Mouse (Mus musculus): Measurements from ENCODE around the gene Htr6. TPM values are rescaled to one million over a fixed set of nuclear protein-coding genes. Genes with fewer than 3 reads are reported as not detected.

Gene Htr6
- polyA plus RNA-seq, 1 experiment from 2014 or later, result not detected

GRCm38 (mm10) chr4:139082790-139083564 lies 7.6 kb upstream of the Htr6 start:
- 16% methylated on average over 12 of the region's 12 CpGs for WGBS
- Histone ChIP-seq H3K4me3 (ENCODE audit: low read depth, low read length) (no peak overlapping the region), H3K4me2 (replicated peaks; ENCODE audit: low read depth, low read length) (no peak overlapping the region), H3K4me1 (ENCODE audit: insufficient read depth, low read depth, low read length) (no peaks in the 10 kb centered on the region), H3K9me3 (ENCODE audit: low read length) (no peaks in the 10 kb centered on the region), H3K9ac (replicated peaks; ENCODE audit: low read depth) (no peak overlapping the region), H3K36me3 (ENCODE audit: insufficient read depth, low read length) (no peaks in the 10 kb centered on the region), H3K27ac (ENCODE audit: low read length) (no peak overlapping the region), H3K27me3 (replicated peaks; ENCODE audit: insufficient read depth, low read length) (no peaks in the 10 kb centered on the region)
- DNase-seq (ENCODE audit: low spot score) (no peak), ATAC-seq (peak; percentile 20; the same call in 1 of the 2 replicates)
- TF ChIP-seq EP300 (IDR thresholded peaks at IDR 0.05), result no peak
- TF ChIP-seq CTCF (IDR thresholded peaks at IDR 0.05), result no peak

GRCm38 (mm10) chr4:139081270-139081931 lies 6.0 kb upstream of the Htr6 start:
- Histone ChIP-seq H3K27ac (ENCODE audit: low read length) (no peak overlapping the region), H3K4me1 (ENCODE audit: insufficient read depth, low read depth, low read length) (no peaks in the 10 kb centered on the region), H3K4me2 (replicated peaks; ENCODE audit: low read depth, low read length) (no peak overlapping the region), H3K9me3 (ENCODE audit: low read length) (no peaks in the 10 kb centered on the region), H3K36me3 (ENCODE audit: insufficient read depth, low read length) (no peaks in the 10 kb centered on the region), H3K4me3 (ENCODE audit: low read depth, low read length) (no peak overlapping the region), H3K27me3 (replicated peaks; ENCODE audit: insufficient read depth, low read length) (no peaks in the 10 kb centered on the region), H3K9ac (replicated peaks; ENCODE audit: low read depth) (no peak overlapping the region)
- TF ChIP-seq CTCF (IDR thresholded peaks at IDR 0.05), result no peak
- no peak for TF ChIP-seq EP300 (IDR thresholded peaks at IDR 0.05)
- WGBS, result 65% methylated on average over 18 of the region's 18 CpGs
- ATAC-seq (no peak), DNase-seq (ENCODE audit: low spot score) (no peak)

DNA sequence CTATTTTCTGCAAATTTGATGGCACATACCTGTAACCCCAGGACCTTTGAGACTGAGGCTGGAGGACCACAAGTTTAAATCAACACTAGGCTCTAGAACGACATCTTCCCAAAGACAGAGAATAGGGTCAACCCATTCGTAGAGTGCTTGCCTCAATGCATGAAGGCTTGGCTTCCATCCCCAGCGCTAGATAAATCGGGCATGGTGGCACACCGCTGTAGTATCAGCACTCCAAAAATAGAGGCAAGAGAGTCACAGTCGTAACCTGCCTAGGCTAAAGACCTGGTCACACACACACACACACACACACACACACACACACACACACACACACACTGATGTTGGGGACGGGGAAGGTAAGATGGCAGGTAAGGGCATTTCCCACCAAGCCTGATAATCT lies 4.9 kb upstream of the Htr6 start:
- Histone ChIP-seq H3K4me2 (replicated peaks; ENCODE audit: low read depth, low read length) (no peak overlapping the region), H3K27me3 (replicated peaks; ENCODE audit: insufficient read depth, low read length) (peaks cover 10% of the 10 kb centered on the region), H3K36me3 (ENCODE audit: insufficient read depth, low read length) (no peaks in the 10 kb centered on the region), H3K27ac (ENCODE audit: low read length) (no peak overlapping the region), H3K9ac (replicated peaks; ENCODE audit: low read depth) (no peak overlapping the region), H3K4me1 (ENCODE audit: insufficient read depth, low read depth, low read length) (no peaks in the 10 kb centered on the region; the same call in 1 of the 2 replicates), H3K9me3 (ENCODE audit: low read length) (no peaks in the 10 kb centered on the region), H3K4me3 (ENCODE audit: low read depth, low read length) (no peak overlapping the region)
- DNase-seq (ENCODE audit: low spot score), result no peak
- no peak for TF ChIP-seq EP300 (IDR thresholded peaks at IDR 0.05)
- no peak for TF ChIP-seq CTCF (IDR thresholded peaks at IDR 0.05)
- 86% methylated on average over 7 of the region's 7 CpGs for WGBS
- ATAC-seq, result no peak

GRCm38 (mm10) chr4:139079439-139079838 lies 4.1 kb upstream of the Htr6 start:
- TF ChIP-seq CTCF (IDR thresholded peaks at IDR 0.05) (no peak), EP300 (IDR thresholded peaks at IDR 0.05) (no peak)
- Histone ChIP-seq H3K36me3 (ENCODE audit: insufficient read depth, low read length) (no peaks in the 10 kb centered on the region), H3K9me3 (ENCODE audit: low read length) (no peaks in the 10 kb centered on the region), H3K4me1 (ENCODE audit: insufficient read depth, low read depth, low read length) (no peaks in the 10 kb centered on the region; the same call in 1 of the 2 replicates), H3K4me2 (replicated peaks; ENCODE audit: low read depth, low read length) (no peak overlapping the region), H3K27ac (ENCODE audit: low read length) (no peak overlapping the region), H3K9ac (replicated peaks; ENCODE audit: low read depth) (no peak overlapping the region), H3K4me3 (ENCODE audit: low read depth, low read length) (no peak overlapping the region), H3K27me3 (replicated peaks; ENCODE audit: insufficient read depth, low read length) (peaks cover 18% of the 10 kb centered on the region)
- ATAC-seq (no peak), DNase-seq (ENCODE audit: low spot score) (no peak)
- WGBS, result 83% methylated on average over 11 of the region's 11 CpGs

DNA sequence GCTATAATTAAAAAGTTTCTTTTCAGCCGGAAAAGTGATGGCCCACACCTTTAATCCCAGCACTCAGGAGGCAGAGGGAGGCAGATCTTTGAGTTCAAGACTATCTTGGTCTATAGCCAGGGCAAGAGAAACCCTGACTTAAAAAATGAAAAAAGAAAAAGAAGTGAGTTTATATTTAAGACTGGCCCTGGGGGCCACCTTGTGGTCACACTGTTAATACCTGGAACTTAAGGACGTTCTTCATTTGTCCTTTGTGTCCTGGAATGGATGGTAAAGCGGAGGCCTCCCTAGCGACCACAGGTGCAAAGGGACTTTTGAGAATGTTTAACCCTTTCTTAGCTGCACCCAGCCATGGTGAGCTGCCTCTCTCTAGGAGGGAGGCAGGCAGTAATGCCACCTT lies 3.4 kb upstream of the Htr6 start:
- WGBS, result 22% methylated on average over 4 of the region's 4 CpGs
- DNase-seq (ENCODE audit: low spot score), result peak; percentile 44
- H3K27me3 ChIP-seq (replicated peaks; ENCODE audit: insufficient read depth, low read length), result peaks cover 25% of the 10 kb centered on the region
- ATAC-seq, result no peak
- TF ChIP-seq CTCF (IDR thresholded peaks at IDR 0.05), result peak; percentile 55
- TF ChIP-seq EP300 (IDR thresholded peaks at IDR 0.05), result no peak
- H3K27ac ChIP-seq (ENCODE audit: low read length), result no peak overlapping the region
- no peak overlapping the region for H3K4me2 ChIP-seq (replicated peaks; ENCODE audit: low read depth, low read length)
- no peak overlapping the region for H3K4me3 ChIP-seq (ENCODE audit: low read depth, low read length)
- no peaks in the 10 kb centered on the region for H3K36me3 ChIP-seq (ENCODE audit: insufficient read depth, low read length)
- H3K4me1 ChIP-seq (ENCODE audit: insufficient read depth, low read depth, low read length), result no peaks in the 10 kb centered on the region; the same call in 1 of the 2 replicates
- H3K9ac ChIP-seq (replicated peaks; ENCODE audit: low read depth), result no peak overlapping the region
- H3K9me3 ChIP-seq (ENCODE audit: low read length), result no peaks in the 10 kb centered on the region

DNA sequence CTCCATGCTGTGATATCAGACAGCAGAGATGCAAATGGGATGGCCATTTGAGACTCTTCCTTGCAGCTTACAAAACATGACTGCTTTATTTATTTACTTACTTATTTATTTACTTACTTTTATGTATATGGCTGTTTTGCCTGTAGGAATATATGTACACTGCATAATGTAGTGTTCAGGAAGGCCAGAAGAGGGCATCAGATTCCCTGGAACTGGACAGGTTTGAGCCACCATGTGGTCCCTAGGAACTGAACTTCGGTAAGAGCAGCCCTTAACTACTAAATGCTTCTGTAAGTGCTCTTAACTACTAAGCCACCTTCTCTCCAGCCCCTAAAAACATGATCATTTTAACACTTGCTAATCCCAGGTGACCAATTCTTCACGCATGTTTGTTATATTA lies 2.9 kb upstream of the Htr6 start:
- TF ChIP-seq CTCF (IDR thresholded peaks at IDR 0.05) (peak; percentile 69), EP300 (IDR thresholded peaks at IDR 0.05) (no peak)
- ATAC-seq (peak; percentile 52), DNase-seq (ENCODE audit: low spot score) (peak; percentile 61)
- H3K36me3 ChIP-seq (ENCODE audit: insufficient read depth, low read length), result no peaks in the 10 kb centered on the region
- no peak overlapping the region for H3K9ac ChIP-seq (replicated peaks; ENCODE audit: low read depth)
- no peak overlapping the region for H3K27ac ChIP-seq (ENCODE audit: low read length)
- H3K4me1 ChIP-seq (ENCODE audit: insufficient read depth, low read depth, low read length), result no peaks in the 10 kb centered on the region; the same call in 1 of the 2 replicates
- no peak overlapping the region for H3K4me2 ChIP-seq (replicated peaks; ENCODE audit: low read depth, low read length)
- H3K9me3 ChIP-seq (ENCODE audit: low read length), result no peaks in the 10 kb centered on the region
- no peak overlapping the region for H3K4me3 ChIP-seq (ENCODE audit: low read depth, low read length)
- H3K27me3 ChIP-seq (replicated peaks; ENCODE audit: insufficient read depth, low read length), result peaks cover 28% of the 10 kb centered on the region
- 29% methylated on average over 2 of the region's 2 CpGs for WGBS
